Mouse (Mus musculus) hindbrain, embryonic 13.5 days (tissue): ENCODE data around the gene Bag6. TPM values are rescaled to one million over a fixed set of nuclear protein-coding genes. Genes with fewer than 3 reads are reported as not detected.

ENCODE experiments used
- ATAC-seq: fragments of 200-750 bp; cut with Nextera tagmentation; 2 replicates; pipeline ENCODE4 v1.8.0; 2017; ENCODE audit warnings: moderate TSS enrichment; ENCODE audit not compliant: low FRiP score
- H3K27ac ChIP-seq: fragments of 300-500 bp; sonication (generic); 2 replicates; pipeline ENCODE4 v1.5.1; 2015; ENCODE audit warnings: inconsistent platforms, mild to moderate bottlenecking, moderate library complexity
- H3K27me3 ChIP-seq: fragments of 300-500 bp; sonication (generic); 2 replicates; pipeline ENCODE4 v1.6.1; 2015; ENCODE audit warnings: mild to moderate bottlenecking, inconsistent platforms
- H3K36me3 ChIP-seq: fragments of 300-500 bp; sonication (generic); 2 replicates; pipeline ENCODE4 v1.6.1; 2015; ENCODE audit warnings: mild to moderate bottlenecking, inconsistent platforms
- H3K4me1 ChIP-seq: fragments of 300-500 bp; sonication (generic); replicated peaks from 2 replicates; pipeline ENCODE4 v1.6.1; 2015; ENCODE audit warnings: inconsistent platforms
- H3K4me2 ChIP-seq: fragments of 300-500 bp; sonication (generic); 2 replicates; pipeline ENCODE4 v1.6.1; 2015; ENCODE audit warnings: inconsistent platforms, mild to moderate bottlenecking, moderate library complexity
- H3K4me3 ChIP-seq: fragments of 300-500 bp; sonication (generic); 2 replicates; pipeline ENCODE4 v1.5.1; 2015; ENCODE audit warnings: mild to moderate bottlenecking, inconsistent platforms
- H3K9ac ChIP-seq: fragments of 300-500 bp; sonication (generic); 2 replicates; pipeline ENCODE4 v1.6.1; 2015; ENCODE audit warnings: mild to moderate bottlenecking, inconsistent platforms
- H3K9me3 ChIP-seq: fragments of 300-500 bp; sonication (generic); 2 replicates; pipeline ENCODE4 v1.6.1; 2016; ENCODE audit warnings: inconsistent platforms
- WGBS: fragments of 180-500 bp; shearing (Covaris S2); methylation state at CpG from one replicate; pipeline ENCODE4 v1.1.7; 2015; 5-methylcytosine and 5-hydroxymethylcytosine counted together
- polyA plus RNA-seq: library from polyadenylated mRNA; unstranded; fragments of >200 nt; fragmentation: Nextera tagmentation; extraction: Ambion mirVana; gene quantifications from 2 replicates; pipeline ENCODE4 v1.2.1, GENCODE M21; 2015

The Bag6 gene
- polyA plus RNA-seq, 1 experiment from 2014 or later, result 76.5 TPM

DNA sequence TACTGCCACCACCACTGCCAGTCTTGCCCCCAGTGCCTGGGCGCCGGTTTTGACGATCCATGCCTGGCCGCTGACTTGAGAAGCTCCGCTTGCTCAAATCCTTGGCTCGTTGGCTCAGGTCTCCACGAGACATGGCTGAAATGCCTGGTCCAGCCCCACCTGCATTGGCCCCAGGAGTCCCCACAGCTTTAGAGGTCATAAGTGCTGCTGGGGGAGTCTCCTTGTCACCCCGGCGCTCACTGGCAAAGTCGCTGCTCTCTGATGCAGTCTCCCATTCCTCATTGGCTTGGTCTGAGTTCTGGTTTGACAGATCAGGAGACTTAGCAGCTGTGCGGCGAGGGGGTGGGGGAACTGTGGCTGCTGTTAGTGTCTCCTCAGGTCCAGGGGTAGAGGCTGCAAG is 20.5 kb downstream of the Bag6 start:
- Histone ChIP-seq H3K9me3 (no peaks in the 10 kb centered on the region), H3K4me1 (no peaks in the 10 kb centered on the region), H3K4me3 (no peak overlapping the region), H3K27me3 (no peaks in the 10 kb centered on the region), H3K4me2 (no peak overlapping the region), H3K36me3 (peaks cover 98% of the 10 kb centered on the region), H3K27ac (no peak overlapping the region), H3K9ac (no peak overlapping the region)
- 96% methylated on average over 12 of the region's 12 CpGs for WGBS
- no peak for ATAC-seq

DNA sequence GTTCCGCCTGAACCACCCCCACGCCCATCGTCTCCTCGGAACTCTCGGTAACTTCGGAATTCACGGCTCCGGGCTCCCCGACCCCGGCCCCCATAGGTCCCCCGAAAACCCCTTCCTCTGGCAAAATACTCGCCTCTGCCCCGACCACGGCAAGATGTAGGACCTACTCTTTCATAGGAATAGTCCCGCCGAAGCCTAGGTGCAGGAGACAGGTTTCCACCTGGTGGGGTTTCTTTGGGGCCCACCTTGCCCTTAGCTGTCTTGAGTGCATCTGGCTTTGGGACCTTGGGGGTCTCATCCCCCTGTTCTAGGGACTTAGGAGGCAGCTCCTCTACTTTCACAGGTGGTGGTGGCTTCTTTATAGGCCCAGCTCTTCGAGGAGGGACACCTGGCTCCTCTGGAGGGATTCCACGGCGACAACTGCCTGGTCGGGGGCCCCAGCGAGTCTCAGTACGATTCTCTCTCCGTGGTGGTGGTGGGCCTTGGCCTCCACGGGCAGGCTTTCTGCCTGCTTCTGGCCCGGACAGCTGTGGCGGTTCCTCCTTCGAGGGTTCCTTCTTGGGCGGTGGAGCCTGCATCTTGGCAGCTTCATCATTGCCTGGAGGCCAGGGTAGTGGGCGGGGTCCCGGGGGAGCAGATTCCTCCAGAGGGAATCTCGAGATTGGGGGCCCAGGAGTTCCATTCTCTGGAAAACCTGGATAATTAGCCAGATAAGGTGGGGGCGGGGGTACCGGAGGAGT is 21.7 kb downstream of the Bag6 start:
- peaks cover 100% of the 10 kb centered on the region for H3K36me3 ChIP-seq
- H3K27me3 ChIP-seq, result no peaks in the 10 kb centered on the region
- H3K4me2 ChIP-seq, result no peak overlapping the region
- H3K4me1 ChIP-seq, result peaks cover 8% of the 10 kb centered on the region
- no peak overlapping the region for H3K9ac ChIP-seq
- no peaks in the 10 kb centered on the region for H3K9me3 ChIP-seq
- 92% methylated on average over 33 of the region's 33 CpGs for WGBS
- no peak overlapping the region for H3K4me3 ChIP-seq
- H3K27ac ChIP-seq, result no peak overlapping the region
- ATAC-seq, result no peak

DNA sequence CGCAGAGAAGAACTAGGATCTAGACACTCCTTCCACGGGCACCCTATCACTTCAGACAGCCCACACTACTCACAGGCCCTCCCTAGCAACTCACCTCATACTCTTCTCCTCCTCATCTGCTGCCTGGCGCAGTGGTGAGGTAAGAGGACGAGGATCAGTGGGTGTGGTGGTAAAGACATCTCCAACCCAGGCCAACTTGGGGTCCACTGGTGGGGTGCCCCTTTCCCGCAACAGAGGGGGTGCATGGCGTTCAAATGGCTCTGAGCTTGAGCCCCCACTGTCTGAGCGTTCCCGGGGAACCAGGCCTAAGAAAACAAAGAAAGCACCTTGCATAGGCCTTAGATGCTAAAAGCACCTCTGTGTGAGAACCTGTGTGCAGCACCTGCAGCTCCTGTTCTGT is 22.3 kb downstream of the Bag6 start:
- Histone ChIP-seq H3K4me3 (no peak overlapping the region), H3K4me2 (no peak overlapping the region), H3K27ac (no peak overlapping the region), H3K4me1 (peaks cover 15% of the 10 kb centered on the region), H3K27me3 (no peaks in the 10 kb centered on the region), H3K9me3 (no peaks in the 10 kb centered on the region), H3K9ac (no peak overlapping the region), H3K36me3 (peaks cover 99% of the 10 kb centered on the region)
- no peak for ATAC-seq
- 95% methylated on average over 8 of the region's 8 CpGs for WGBS

DNA sequence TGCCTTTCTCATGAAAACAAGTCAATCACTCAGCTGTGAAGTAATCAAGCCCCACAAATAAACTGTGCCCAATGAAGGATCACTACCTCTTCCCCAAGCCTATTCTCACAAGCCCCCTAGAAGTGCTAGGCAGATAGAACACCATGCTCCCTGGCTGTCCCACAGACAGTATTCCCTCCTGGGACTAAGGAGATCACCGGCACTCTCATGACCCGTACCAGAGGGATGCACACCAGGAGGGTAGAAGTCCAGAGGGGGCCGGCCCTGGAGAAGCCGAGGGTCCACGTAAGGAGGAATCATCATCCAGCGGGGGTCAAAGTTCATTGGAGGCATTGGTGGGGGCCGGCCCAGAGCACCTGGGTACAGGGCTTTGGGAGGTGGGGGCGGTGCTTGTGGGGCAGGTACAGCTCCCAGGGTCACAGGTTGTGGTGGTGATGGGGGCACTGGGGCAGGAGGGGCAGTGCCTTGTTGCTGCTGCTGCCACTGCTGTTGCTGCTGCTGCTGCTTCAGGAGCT is 22.7 kb downstream of the Bag6 start:
- Histone ChIP-seq H3K4me1 (peaks cover 19% of the 10 kb centered on the region), H3K9me3 (no peaks in the 10 kb centered on the region), H3K4me3 (no peak overlapping the region), H3K4me2 (no peak overlapping the region), H3K27ac (no peak overlapping the region), H3K36me3 (peaks cover 95% of the 10 kb centered on the region), H3K27me3 (no peaks in the 10 kb centered on the region), H3K9ac (no peak overlapping the region)
- no peak for ATAC-seq
- WGBS, result 92% methylated on average over 8 of the region's 8 CpGs

DNA sequence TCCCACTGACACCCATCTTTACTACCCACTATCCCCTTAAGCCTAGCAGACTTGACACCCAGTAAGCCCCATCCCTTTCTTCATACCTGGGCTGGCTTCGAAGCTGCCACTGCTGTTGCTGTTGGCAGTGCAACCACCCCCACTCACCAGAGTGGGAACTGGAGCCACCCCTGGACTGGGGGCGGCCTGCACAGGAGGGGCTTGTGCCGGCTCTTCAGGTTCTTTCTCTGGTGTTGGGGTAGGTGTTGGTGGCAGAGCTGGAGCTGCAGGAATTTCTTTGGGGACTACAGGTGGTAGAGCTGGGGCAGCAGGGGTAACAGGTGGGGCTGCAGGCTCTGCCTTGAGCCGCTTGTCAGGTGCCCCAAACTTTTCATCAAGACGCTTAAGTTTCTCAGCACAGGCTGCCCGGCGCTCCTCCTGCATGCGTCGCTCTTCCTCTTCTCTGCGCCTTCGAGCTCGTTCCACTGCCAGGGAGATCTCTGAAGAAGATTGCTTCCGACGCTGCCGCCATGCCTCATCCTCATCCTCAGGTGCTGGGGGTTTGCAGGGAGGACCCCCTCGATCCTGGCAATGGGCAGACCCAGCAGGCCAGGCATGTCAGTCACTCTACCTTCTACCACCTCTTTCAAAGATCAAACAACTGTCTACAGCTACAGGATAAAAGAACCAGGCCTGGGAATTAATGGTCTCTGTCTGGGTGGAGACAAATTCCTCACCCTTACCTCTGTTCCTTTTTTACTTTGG is 24.0 kb downstream of the Bag6 start:
- Histone ChIP-seq H3K4me2 (no peak overlapping the region), H3K9ac (no peak overlapping the region), H3K27ac (no peak overlapping the region), H3K36me3 (peaks cover 82% of the 10 kb centered on the region), H3K4me3 (no peak overlapping the region), H3K4me1 (peaks cover 29% of the 10 kb centered on the region), H3K27me3 (no peaks in the 10 kb centered on the region), H3K9me3 (no peaks in the 10 kb centered on the region)
- WGBS, result 94% methylated on average over 16 of the region's 16 CpGs
- no peak for ATAC-seq

DNA sequence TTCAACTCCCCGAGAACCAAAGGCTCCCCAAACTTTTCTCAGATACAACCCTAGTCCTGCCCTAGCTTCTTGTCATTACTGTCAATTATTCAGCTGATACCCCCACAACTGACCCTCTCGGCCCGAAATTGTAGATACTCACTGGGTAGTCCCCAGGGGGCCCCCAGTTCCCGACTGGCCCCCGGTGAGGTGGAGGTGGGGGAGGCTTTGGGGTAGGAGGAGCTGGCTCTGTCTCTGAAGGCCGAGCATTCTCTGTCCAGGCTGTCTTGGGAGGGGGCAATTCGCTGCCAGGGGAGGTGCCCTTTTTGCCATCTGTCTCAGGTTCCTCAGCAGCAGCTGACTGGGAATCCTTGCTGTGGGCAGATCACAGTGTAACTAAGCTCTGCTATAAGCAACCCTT is 24.7 kb downstream of the Bag6 start:
- Histone ChIP-seq H3K36me3 (peaks cover 75% of the 10 kb centered on the region), H3K4me2 (no peak overlapping the region), H3K27me3 (no peaks in the 10 kb centered on the region), H3K4me1 (peaks cover 29% of the 10 kb centered on the region), H3K9ac (no peak overlapping the region), H3K27ac (no peak overlapping the region), H3K9me3 (no peaks in the 10 kb centered on the region), H3K4me3 (no peak overlapping the region)
- ATAC-seq, result no peak
- 85% methylated on average over 7 of the region's 7 CpGs for WGBS

DNA sequence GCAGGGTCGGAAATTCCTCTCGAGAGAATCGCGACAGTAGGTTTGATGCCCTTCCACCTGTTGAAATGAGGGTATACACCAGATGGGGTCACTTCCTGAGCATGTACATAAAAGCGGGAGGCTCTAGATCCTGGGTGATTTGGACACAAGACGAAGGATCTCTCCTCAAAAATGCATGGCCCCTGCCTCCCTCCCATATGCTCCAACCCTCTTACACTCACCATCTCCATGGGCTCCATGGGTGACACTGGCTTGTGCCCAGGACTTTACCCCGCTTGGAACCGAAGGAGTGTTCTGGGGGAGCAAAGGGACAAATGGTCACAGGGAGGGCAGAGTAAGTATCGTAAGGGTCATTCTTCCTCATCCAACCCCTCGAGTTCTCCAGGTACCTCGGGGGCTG is 26.4 kb downstream of the Bag6 start:
- Histone ChIP-seq H3K9ac (peak overlapping the region; percentile 100; the same call in 1 of the 2 replicates), H3K27me3 (no peaks in the 10 kb centered on the region), H3K4me3 (no peak overlapping the region), H3K4me2 (no peak overlapping the region), H3K27ac (no peak overlapping the region), H3K9me3 (no peaks in the 10 kb centered on the region), H3K4me1 (peaks cover 37% of the 10 kb centered on the region), H3K36me3 (peaks cover 58% of the 10 kb centered on the region)
- no peak for ATAC-seq
- 86% methylated on average over 11 of the region's 11 CpGs for WGBS

DNA sequence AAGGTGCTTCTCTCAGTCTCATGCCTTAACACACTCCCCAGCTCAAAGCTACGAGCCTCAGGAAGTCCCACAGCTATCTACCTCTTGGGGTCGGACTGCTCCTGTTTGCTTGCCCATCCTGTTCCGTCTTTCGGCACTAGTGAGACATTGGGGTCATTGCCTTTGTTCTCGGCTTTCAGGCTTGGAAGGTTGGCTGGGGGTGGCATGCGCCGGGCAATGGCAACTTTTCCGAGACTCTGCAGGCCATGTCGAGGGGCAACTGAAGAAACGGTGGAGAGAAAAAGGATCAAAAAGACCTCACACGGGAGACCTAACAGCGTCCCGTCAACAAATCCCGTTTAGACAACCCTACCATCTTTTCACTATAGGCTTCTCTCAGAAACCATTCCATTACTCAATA is 27.1 kb downstream of the Bag6 start:
- peak overlapping the region; percentile 100 for H3K4me3 ChIP-seq
- H3K36me3 ChIP-seq, result peaks cover 51% of the 10 kb centered on the region
- 80% methylated on average over 14 of the region's 14 CpGs for WGBS
- H3K9me3 ChIP-seq, result no peaks in the 10 kb centered on the region
- ATAC-seq, result no peak
- H3K27ac ChIP-seq, result no peak overlapping the region; the same call in 1 of the 2 replicates
- peak overlapping the region; percentile 86 for H3K4me2 ChIP-seq
- peak overlapping the region; percentile 100 for H3K9ac ChIP-seq
- H3K27me3 ChIP-seq, result no peaks in the 10 kb centered on the region
- peaks cover 43% of the 10 kb centered on the region for H3K4me1 ChIP-seq

DNA sequence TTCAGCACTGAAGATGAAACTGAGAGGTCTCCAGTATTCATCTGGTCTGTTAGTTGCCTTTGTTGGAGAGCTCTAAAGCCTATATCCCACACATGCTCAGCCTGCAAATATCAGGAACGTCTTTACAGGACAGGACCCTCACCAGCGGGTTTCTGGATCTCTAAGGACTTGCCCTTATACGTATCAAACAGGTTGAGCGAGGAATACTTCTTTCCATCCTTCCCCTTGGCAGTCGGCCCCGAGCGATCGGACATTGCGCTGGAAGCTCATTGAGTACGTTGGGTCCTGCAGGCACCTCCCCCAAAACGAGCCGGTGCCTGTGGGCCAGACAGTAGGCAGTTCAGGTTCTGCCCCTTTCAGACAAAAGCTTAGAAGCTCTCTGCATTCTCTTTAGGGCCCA is 27.8 kb downstream of the Bag6 start:
- Histone ChIP-seq H3K4me2 (peak overlapping the region; percentile 86), H3K9ac (peak overlapping the region; percentile 100), H3K4me3 (peak overlapping the region; percentile 100), H3K9me3 (no peaks in the 10 kb centered on the region), H3K36me3 (peaks cover 44% of the 10 kb centered on the region), H3K4me1 (peaks cover 43% of the 10 kb centered on the region), H3K27ac (0 out of 2 replicates have a peak overlapping the region, but pooled peaks have one; percentile 46), H3K27me3 (no peaks in the 10 kb centered on the region)
- ATAC-seq, result no peak
- 61% methylated on average over 12 of the region's 12 CpGs for WGBS

DNA sequence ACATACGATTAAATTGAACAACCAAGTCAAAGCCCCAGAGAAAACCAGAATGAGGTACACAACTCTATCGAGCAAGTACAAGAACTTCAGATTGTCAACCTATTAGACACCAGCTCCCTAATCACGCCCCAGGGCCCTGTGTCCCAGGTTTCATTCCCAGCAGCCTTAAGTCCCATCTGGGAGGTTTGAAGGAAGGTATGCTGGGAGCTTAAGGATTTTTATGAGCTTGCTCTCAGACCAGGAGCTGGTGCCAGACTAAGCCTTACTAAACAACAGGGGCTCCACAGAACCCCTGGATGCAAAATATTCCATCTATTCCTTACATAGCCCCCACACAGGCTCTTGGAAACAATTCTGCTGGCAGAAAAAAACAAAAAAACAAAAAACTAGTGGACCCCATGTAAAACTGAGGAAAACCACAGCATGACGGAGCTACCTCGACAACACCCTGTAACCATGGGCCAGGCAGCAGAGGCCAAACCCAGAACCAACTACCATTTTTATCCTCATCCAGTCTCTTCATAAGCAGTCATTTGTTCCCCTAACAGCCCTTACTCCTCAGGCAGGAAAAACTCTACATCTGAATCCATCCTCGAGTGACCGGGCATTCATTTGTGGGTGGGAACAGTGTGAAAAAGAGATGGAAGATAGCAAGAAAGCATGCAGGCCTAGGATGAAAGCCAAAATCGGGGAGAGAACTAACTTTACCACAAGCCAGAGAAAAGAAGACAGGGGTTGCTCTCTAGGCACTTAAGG is 28.5 kb downstream of the Bag6 start:
- no peaks in the 10 kb centered on the region for H3K9me3 ChIP-seq
- 19% methylated on average over 8 of the region's 8 CpGs for WGBS
- H3K9ac ChIP-seq, result peak overlapping the region; percentile 100

DNA sequence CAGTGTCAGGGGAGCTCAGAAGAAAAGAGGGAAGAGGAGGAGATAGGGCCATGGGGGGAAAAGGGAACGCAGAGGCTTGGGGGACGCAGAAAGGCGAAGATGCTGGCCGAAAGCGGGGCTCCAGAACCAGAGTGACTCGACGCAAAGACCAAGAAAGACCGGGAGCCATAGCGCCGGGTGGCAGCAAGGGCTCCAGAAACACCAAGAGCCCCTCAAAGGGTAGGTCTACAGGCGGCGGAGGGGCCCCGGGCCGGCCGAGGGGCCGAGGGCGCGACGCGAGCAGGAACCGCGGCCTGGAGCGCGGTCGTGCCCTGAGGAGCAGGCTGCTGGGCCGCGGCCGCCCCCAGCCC is 29.2 kb downstream of the Bag6 start:
- H3K9me3 ChIP-seq, result no peaks in the 10 kb centered on the region
- H3K9ac ChIP-seq, result peak overlapping the region; percentile 100
- H3K4me1 ChIP-seq, result peaks cover 43% of the 10 kb centered on the region
- WGBS, result 0% methylated on average over 28 of the region's 28 CpGs
- no peak for ATAC-seq
- peak overlapping the region; percentile 100 for H3K4me3 ChIP-seq
- H3K27ac ChIP-seq, result peak overlapping the region; percentile 98
- H3K4me2 ChIP-seq, result peak overlapping the region; percentile 86
- no peaks in the 10 kb centered on the region for H3K27me3 ChIP-seq
- peaks cover 30% of the 10 kb centered on the region for H3K36me3 ChIP-seq

More for the DNA sequence above, 28.5 kb downstream of the Bag6 start:
- H3K36me3 ChIP-seq, result peaks cover 37% of the 10 kb centered on the region
- peak overlapping the region; percentile 100 for H3K4me3 ChIP-seq
- no peak for ATAC-seq
- no peaks in the 10 kb centered on the region for H3K27me3 ChIP-seq
- H3K4me2 ChIP-seq, result peak overlapping the region; percentile 86
- H3K27ac ChIP-seq, result peak overlapping the region; percentile 98
- H3K4me1 ChIP-seq, result peaks cover 43% of the 10 kb centered on the region
